Mouse (Mus musculus): ENCODE measurements around the gene Zscan2.

DNA sequence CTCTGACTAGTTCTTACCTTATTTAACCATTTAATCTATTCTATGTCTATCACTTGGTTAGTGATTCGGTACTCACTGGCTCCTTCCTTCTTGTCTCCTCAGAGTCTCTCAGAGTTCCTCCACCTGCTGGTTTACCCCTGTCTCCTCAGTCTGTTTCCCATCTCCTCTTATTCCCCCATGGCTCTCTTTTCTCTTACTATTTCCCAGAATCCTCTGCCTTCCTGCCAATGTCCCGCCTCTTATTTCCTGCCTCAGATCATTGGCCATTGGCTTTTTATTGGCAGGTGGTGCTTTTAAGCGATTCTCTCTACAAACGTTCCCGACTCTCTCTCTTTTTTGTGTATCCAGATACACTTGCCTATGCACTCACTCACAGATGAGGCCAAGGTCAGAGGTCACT lies 14.0 kb upstream of the Zscan2 start:
- TF ChIP-seq CTCF (conservative IDR thresholded peaks at IDR 0.05; ENCODE audit: low read length) (no peak), NANOG (IDR thresholded peaks at IDR 0.05; ENCODE audit: borderline replicate concordance, low read length) (no peak), POU5F1 (IDR thresholded peaks at IDR 0.05; ENCODE audit: borderline replicate concordance, low read length) (no peak)
